Mouse (Mus musculus) MEL (cell line): ENCODE results near the gene Xrn1.

ENCODE experiments used
- CHD2 ChIP-seq: IDR thresholded peaks from 2 replicates; pipeline ENCODE4 v1.6.1; 2011; ENCODE audit warnings: low read length, improper control_type of control experiment
- CTCF ChIP-seq, 3 experiments: IDR thresholded peaks in 2 of 3; conservative IDR thresholded peaks in 1 of 3; 2 replicates each; pipeline ENCODE4 v1.5.1; 2011 to 2012; ENCODE audit warnings: low read length in 3 of 3, low read depth in 2 of 3, mild to moderate bottlenecking in 2 of 3, improper control_type of control experiment in 1 of 3, inconsistent platforms in 1 of 3, mixed read lengths in 1 of 3, moderate library complexity in 1 of 3; ENCODE audit not compliant: control insufficient read depth in 1 of 3, insufficient read depth in 1 of 3, poor library complexity in 1 of 3, severe bottlenecking in 1 of 3
- EP300 ChIP-seq, 2 experiments: IDR thresholded peaks; 2 replicates each; pipeline ENCODE4 v1.6.1; 2011; ENCODE audit warnings: improper control_type of control experiment in 2 of 2, low read length in 2 of 2, low read depth in 1 of 2, mild to moderate bottlenecking in 1 of 2
- JUND ChIP-seq: IDR thresholded peaks from 2 replicates; pipeline ENCODE4 v1.6.1; 2011; ENCODE audit warnings: low read depth, mild to moderate bottlenecking, improper control_type of control experiment, low read length
- MAX ChIP-seq: IDR thresholded peaks from 2 replicates; pipeline ENCODE4 v1.6.1; 2011; ENCODE audit warnings: low read length, improper control_type of control experiment
- NRF1 ChIP-seq: IDR thresholded peaks from 2 replicates; pipeline ENCODE4 v1.6.1; 2014; ENCODE audit warnings: low read depth, mild to moderate bottlenecking, inconsistent platforms, low read length, improper control_type of control experiment, moderate library complexity; ENCODE audit not compliant: poor library complexity, insufficient read depth, severe bottlenecking
- POLR2A ChIP-seq, 2 experiments: IDR thresholded peaks; 2 replicates each; pipeline ENCODE4 v1.6.1; 2011 to 2012; ENCODE audit warnings: low read length in 2 of 2, mild to moderate bottlenecking in 2 of 2, control low read depth in 1 of 2, improper control_type of control experiment in 1 of 2, low read depth in 1 of 2, moderate library complexity in 1 of 2; ENCODE audit not compliant: control insufficient read depth in 1 of 2, insufficient read depth in 1 of 2, poor library complexity in 1 of 2
- POLR2AphosphoS2 ChIP-seq: IDR thresholded peaks from 2 replicates; pipeline ENCODE4 v1.6.1; 2011; ENCODE audit warnings: low read length, improper control_type of control experiment
- RAD21 ChIP-seq: IDR thresholded peaks from 2 replicates; pipeline ENCODE4 v1.6.1; 2011; ENCODE audit warnings: mild to moderate bottlenecking, low read depth, low read length, improper control_type of control experiment
- RCOR1 ChIP-seq: IDR thresholded peaks from 2 replicates; pipeline ENCODE4 v1.6.1; 2012; ENCODE audit warnings: low read depth, mild to moderate bottlenecking, inconsistent platforms, low read length, improper control_type of control experiment
- SIN3A ChIP-seq: IDR thresholded peaks from 2 replicates; pipeline ENCODE4 v1.6.1; 2012; ENCODE audit warnings: low read length, improper control_type of control experiment, inconsistent platforms
- TCF12 ChIP-seq: IDR thresholded peaks from 2 replicates; pipeline ENCODE4 v1.6.1; 2014; ENCODE audit warnings: low read depth, mild to moderate bottlenecking, inconsistent platforms, low read length, improper control_type of control experiment, moderate library complexity

DNA sequence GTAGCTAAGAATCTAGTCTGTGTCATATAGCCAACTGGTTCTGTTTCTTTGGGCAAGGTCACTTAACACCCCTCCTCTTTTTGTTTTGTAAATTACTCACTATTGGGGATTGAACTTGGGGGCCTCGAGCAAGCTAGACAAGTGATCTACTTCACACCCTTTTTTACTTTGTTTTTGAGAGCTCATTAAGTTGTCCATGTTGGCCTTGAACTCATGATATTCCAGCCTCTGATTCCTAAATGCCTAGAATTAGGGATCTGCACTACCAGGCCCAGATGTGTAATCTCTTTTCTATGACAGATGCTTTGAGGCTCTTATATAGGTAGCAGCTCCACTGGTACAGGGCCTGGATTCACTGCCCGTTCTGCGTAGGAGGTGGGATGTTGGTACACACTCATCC, 89.7 kb downstream of the Xrn1 start:
- TF ChIP-seq POLR2A (IDR thresholded peaks at IDR 0.05; ENCODE audit: control insufficient read depth in 1 of 2, insufficient read depth in 1 of 2, low read depth in 1 of 2, low read length in 2 of 2, poor library complexity in 1 of 2) (no peak), TCF12 (no peak), SIN3A (no peak), EP300 (IDR thresholded peaks at IDR 0.05; ENCODE audit: low read depth in 1 of 2, low read length in 2 of 2) (no peak), CTCF (IDR thresholded peaks at IDR 0.05 in 2 of 3, conservative IDR thresholded peaks at IDR 0.05 in 1 of 3; ENCODE audit: control insufficient read depth in 1 of 3, insufficient read depth in 1 of 3, low read depth in 2 of 3, low read length in 3 of 3, poor library complexity in 1 of 3, severe bottlenecking in 1 of 3) (no peak), POLR2AphosphoS2 (no peak), CHD2 (no peak), NRF1 (no peak), RAD21 (no peak), MAX (no peak), RCOR1 (no peak), JUND (no peak)
